Mouse (Mus musculus): ENCODE measurements around the gene Csk.

The Csk gene

GRCm38 (mm10) chr9:57598851-57599563, 54.4 kb downstream of the Csk start:
- no peak for DNase-seq

- DNase-seq: no peak
Observed at GRCm38 (mm10) chr9:57597929-57598382, 55.5 kb downstream of the Csk start.

GRCm38 (mm10) chr9:57597265-57597664, 56.2 kb downstream of the Csk start:
- DNase-seq: no peak

- no peak for DNase-seq
Observed at GRCm38 (mm10) chr9:57594174-57594509, 59.3 kb downstream of the Csk start.

- no peak for DNase-seq
Observed at GRCm38 (mm10) chr9:57593454-57594173, 59.8 kb downstream of the Csk start.

GRCm38 (mm10) chr9:57590726-57591125, 62.7 kb downstream of the Csk start:
- DNase-seq: no peak

GRCm38 (mm10) chr9:57589224-57590126, 64.0 kb downstream of the Csk start, which contains the start of gene Ulk3:
TSS of gene Ulk3 (plus strand) at chr9:57589452.
- DNase-seq: peak; percentile 75

- DNase-seq: no peak
Observed at GRCm38 (mm10) chr9:57584991-57585390, 68.4 kb downstream of the Csk start.

- DNase-seq: no peak
Observed at GRCm38 (mm10) chr9:57577144-57577849, 76.1 kb downstream of the Csk start.

Data from cerebellum, adult 8-10 months (tissue).